Mouse (Mus musculus) olfactory bulb, adult 2 months (tissue): ENCODE results near the gene D030056L22Rik. TPM values are rescaled to one million over a fixed set of nuclear protein-coding genes. Genes with fewer than 3 reads are reported as not detected.

Source experiments
- H3K27ac ChIP-seq: fragments of 200-500 bp; 2 replicates; pipeline ENCODE4 v1.5.1; 2012; ENCODE audit warnings: low read depth, low read length; ENCODE audit not compliant: insufficient read depth
- H3K4me1 ChIP-seq: fragments of 200-500 bp; 2 replicates; pipeline ENCODE4 v1.6.1; 2012; ENCODE audit warnings: low read length; ENCODE audit not compliant: control insufficient read depth, insufficient read depth
- H3K4me3 ChIP-seq: fragments of 200-500 bp; 2 replicates; pipeline ENCODE4 v1.5.1; 2012; ENCODE audit warnings: mild to moderate bottlenecking, low read depth, low read length, moderate library complexity; ENCODE audit not compliant: insufficient read depth
- CTCF ChIP-seq: fragments of 200-500 bp; IDR thresholded peaks from 2 replicates; pipeline ENCODE4 v1.5.1; 2012; ENCODE audit warnings: low read depth, mild to moderate bottlenecking, low read length, moderate library complexity; ENCODE audit not compliant: insufficient read depth
- POLR2A ChIP-seq: fragments of 200-500 bp; IDR thresholded peaks from 2 replicates; pipeline ENCODE4 v1.6.1; 2012; ENCODE audit warnings: mild to moderate bottlenecking, low read depth, low read length, moderate library complexity; ENCODE audit not compliant: insufficient read depth
- WGBS: fragments of 180-500 bp; shearing (Covaris S2); methylation state at CpG from one replicate; pipeline ENCODE4 v1.1.7; 2018; 5-methylcytosine and 5-hydroxymethylcytosine counted together
- polyA plus RNA-seq: library from polyadenylated mRNA; stranded (reverse); fragments of >200 nt; gene quantifications from 2 replicates; pipeline ENCODE4 v1.2.4, GENCODE M21; 2012; ENCODE audit warnings: low replicate concordance; ENCODE audit not compliant: missing spikeins, insufficient read depth, insufficient read length

D030056L22Rik gene
- polyA plus RNA-seq, result not detected in 2 replicates

DNA sequence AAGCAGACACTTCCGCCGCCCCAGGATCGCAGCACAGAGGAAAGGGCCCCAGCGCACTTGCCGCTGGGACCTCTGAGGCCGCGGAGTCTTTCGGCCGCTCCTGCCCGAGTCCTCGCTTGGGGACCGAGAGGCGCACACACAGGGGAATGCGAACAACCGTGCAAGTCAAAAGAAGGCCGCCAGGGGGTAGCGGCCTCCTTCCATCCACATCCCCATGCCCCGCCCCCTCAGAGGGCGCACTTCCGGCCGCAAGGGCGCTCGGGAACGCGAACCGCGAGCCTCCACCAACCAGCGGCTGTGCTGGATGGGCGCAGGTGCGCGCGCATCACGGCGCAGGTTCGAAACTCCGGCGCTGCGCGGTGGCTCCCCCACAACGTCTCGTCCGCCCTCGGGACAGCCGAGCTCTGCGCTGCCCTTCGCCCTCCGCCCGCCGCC lies at the start of gene D030056L22Rik:
TSS of gene D030056L22Rik (plus strand) at position 328 of the 435 bp plus-strand sequence.
- peak; percentile 71 for TF ChIP-seq CTCF
- peak; percentile 68; the same call in 1 of the 2 replicates for TF ChIP-seq POLR2A
- H3K27ac ChIP-seq, result peak within 1 kb of the TSS; percentile 97
- 0% methylated on average over 48 of the region's 49 CpGs for WGBS
- peaks cover 4% of the 10 kb centered on the region; the same call in 1 of the 2 replicates for H3K4me1 ChIP-seq
- H3K4me3 ChIP-seq, result peak within 1 kb of the TSS; percentile 93

DNA sequence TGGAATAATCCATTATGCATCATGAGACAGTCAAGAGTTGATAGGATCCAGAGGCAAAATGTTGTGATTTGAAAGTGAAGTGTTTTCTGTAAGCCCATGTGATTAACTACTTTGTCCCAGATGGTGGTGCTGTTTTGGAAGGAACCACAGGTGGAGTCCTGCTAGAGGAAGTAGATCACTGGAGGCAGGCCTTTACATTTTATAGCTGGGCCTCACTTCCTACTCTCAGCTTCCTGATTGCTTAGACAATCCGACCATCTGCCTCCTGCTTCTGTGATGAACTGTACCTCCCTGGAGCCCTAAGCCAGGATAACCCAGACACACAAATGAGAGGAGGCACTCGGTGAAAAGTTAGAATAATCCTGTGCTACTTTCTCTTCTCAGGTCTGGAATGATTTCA lies 49.1 kb upstream of the D030056L22Rik start:
- no peak overlapping the region for H3K27ac ChIP-seq
- no peaks in the 10 kb centered on the region for H3K4me1 ChIP-seq
- 77% methylated on average over 2 of the region's 2 CpGs for whole genome bisulfite sequencing
- H3K4me3 ChIP-seq, result no peak overlapping the region
- no peak for TF ChIP-seq POLR2A
- TF ChIP-seq CTCF, result no peak

DNA sequence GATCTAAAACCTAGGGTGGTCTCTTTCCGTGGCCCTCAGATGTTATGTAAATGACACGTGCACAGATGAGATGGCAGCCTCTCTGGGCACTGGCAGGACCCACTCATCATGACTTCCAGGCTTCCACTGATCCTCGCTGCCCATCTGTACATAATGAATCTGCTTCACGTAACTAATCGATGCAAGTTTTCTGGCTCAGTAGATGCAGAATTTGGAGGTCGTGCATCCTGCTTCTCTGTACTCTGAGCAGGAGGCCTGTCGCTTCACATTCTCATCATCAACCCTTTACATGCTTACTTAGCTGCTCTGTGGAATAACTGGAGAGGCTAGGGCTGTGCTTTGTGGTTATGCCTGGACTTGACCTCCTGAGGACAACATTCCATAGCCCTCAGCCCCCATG lies 46.0 kb upstream of the D030056L22Rik start:
- TF ChIP-seq CTCF, result no peak
- TF ChIP-seq POLR2A, result no peak

DNA sequence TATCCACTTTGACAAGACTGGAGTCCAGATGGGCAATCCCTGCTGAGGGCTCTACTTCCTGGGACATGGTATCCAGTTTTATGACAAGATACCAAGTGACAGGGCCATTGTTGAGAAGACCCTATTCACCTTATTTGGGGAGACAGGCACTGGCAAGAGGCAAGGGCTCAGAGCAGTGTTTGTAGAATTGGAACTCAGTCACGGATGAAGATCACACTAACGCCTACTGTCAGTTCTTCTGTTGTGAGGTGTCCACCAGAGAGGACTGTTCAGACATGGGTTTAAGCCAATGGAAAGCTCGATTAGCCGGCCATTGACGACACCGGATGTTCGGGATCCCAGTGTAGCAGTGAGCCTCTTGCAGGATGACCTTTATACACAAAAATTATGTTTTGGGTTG lies 43.4 kb upstream of the D030056L22Rik start:
- Histone ChIP-seq H3K27ac (no peak overlapping the region), H3K4me1 (peaks cover 4% of the 10 kb centered on the region), H3K4me3 (no peak overlapping the region)
- 97% methylated on average over 7 of the region's 7 CpGs for WGBS
- TF ChIP-seq CTCF (no peak), POLR2A (no peak)

More for the DNA sequence above, 46.0 kb upstream of the D030056L22Rik start:
- 82% methylated on average over 7 of the region's 7 CpGs for WGBS
- Histone ChIP-seq H3K27ac (no peak overlapping the region), H3K4me3 (no peak overlapping the region), H3K4me1 (no peaks in the 10 kb centered on the region)

DNA sequence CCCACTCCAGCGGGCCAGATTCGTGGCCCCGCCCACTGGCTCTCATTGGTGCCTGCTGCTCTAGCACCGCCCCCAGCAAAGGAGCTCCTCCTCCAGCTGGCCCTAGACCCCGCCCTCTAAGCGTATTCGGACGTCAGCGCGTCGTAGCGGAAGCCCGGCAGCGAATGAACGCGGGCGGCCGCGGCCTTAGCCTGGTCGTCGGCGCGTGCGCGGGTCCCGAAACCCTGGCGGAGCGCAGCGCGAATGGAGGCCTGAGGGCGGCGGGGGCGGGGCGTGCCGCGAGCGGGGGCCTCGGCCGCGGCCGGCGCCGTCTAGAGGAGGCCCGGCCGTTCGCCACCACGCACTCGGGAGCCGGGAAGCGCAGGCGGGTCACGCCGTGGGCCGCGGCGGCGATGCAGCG lies 42.4 kb upstream of the D030056L22Rik start, which contains the start of gene Carnmt1:
TSS of gene Carnmt1 (plus strand) at position 157 of the 400 bp plus-strand sequence.
- Histone ChIP-seq H3K4me3 (peak within 1 kb of the TSS; percentile 60), H3K4me1 (peaks cover 4% of the 10 kb centered on the region), H3K27ac (peak within 1 kb of the TSS; percentile 65)
- peak; percentile 63 for TF ChIP-seq POLR2A
- no peak for TF ChIP-seq CTCF
- under 1% methylated on average over 48 of the region's 58 CpGs for WGBS

DNA sequence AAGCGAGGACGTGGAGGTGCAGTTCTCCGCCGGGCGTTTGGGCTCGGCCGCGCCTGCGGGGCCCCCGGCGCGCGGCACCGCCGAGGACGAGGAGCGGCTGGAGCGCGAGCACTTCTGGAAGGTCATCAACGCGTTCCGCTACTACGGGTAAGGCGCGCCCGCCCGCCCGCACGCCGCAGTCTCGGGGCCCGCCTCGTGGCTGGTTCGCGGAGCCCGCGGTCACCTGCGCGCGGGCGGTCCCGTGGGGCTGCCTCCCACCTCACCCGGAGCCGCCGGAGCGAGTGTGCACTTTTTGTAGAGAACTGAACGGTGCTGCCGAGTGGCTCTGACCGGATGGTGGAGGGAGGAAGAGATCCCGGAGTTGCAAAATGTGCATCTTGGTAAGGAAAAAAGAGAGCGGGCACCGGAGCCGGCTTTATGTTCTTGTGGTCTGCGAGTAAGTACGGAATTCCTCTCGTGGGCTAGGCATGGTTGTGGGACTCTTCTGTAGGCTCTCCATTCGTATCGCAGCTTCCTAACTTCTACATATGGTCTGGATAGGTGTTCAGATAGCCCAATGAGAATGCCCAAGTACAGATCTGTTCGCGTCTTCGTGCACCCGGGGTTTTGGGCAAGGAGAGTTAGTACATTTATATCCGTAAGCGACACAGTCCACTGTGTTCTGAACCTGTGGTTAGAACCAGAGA lies 41.8 kb upstream of the D030056L22Rik start:
- peak overlapping the region; percentile 60 for H3K4me3 ChIP-seq
- peak overlapping the region; percentile 65 for H3K27ac ChIP-seq
- peaks cover 4% of the 10 kb centered on the region for H3K4me1 ChIP-seq
- TF ChIP-seq POLR2A (peak; percentile 28), CTCF (no peak)
- WGBS, result under 1% methylated on average over 64 of the region's 64 CpGs

DNA sequence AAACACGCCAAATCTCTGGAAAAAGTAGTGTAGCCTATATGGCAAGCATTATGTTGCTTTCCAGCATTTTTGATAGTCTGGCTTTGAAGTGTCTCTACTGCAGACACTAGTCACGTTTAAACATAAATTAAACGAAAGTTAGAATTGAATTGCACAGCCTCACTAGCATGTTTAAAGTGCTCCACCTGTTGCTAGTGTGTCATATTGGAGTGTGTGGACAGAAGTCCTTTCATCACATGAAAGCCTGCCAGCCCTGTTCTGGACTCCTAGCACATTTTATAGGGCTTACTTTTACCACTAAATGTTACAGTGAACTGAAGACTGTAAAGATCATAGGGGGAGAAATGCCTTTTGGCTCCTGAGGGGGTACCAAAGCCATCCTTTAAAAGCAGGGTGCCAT lies 40.5 kb upstream of the D030056L22Rik start:
- H3K4me3 ChIP-seq, result no peak overlapping the region
- peaks cover 4% of the 10 kb centered on the region for H3K4me1 ChIP-seq
- WGBS, result 63% methylated on average over 3 of the region's 3 CpGs
- H3K27ac ChIP-seq, result no peak overlapping the region
- TF ChIP-seq CTCF, result no peak
- no peak for TF ChIP-seq POLR2A

DNA sequence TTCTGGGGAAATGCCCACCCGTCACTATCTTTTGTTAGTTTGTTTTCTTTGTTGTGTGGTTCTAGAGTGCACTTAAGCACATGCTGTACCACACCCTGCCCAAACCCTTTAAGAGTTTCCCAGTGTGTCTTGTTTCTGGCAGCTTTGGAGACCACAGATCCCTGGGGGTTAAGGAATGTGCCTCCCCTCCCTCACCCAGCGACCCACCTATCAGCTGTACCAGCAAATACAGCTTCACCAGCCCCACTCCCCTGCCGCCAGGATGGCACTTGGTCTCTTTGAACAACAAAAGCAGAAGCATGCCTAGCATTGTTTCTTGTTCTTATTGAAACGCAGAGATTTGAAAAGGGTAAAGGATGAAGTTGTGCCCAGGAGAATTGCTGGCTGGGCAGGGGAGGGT lies 39.9 kb upstream of the D030056L22Rik start:
- no peak for TF ChIP-seq CTCF
- TF ChIP-seq POLR2A, result no peak
- H3K4me1 ChIP-seq, result peaks cover 4% of the 10 kb centered on the region
- no peak overlapping the region for H3K27ac ChIP-seq
- H3K4me3 ChIP-seq, result no peak overlapping the region
- 42% methylated on average over 4 of the region's 4 CpGs for WGBS

DNA sequence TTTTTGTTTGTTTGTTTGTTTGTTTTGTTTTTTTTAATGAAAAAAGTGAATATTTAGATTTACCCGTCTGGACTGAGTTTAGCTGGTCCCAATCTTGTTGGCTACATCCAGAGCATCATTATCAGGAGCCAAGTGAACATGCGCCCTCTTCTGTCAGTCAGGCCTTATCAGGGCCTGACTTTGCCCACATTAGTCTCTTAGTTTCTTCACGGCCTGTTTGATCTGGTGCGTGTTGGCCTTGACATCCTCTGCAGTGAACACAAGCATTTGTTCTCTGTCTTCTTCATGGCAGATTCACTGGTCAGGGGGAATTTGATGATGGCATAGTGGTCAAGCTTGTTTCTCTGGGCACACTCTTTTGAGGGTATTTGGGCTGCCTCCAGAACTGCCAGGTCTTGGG lies 30.9 kb upstream of the D030056L22Rik start:
- H3K4me3 ChIP-seq, result no peak overlapping the region
- WGBS, result 80% methylated on average over 4 of the region's 4 CpGs
- no peak overlapping the region for H3K27ac ChIP-seq
- TF ChIP-seq POLR2A, result no peak
- TF ChIP-seq CTCF, result no peak
- no peaks in the 10 kb centered on the region for H3K4me1 ChIP-seq
